Mouse (Mus musculus): ENCODE data around the gene Mob3b. TPM values are rescaled to one million over a fixed set of nuclear protein-coding genes. Genes with fewer than 3 reads are reported as not detected.

Gene Mob3b
- polyA plus RNA-seq, 1 experiment from 2014 or later, result 20.7 TPM

- peaks cover 12% of the 10 kb centered on the region for H3K4me1 ChIP-seq
- no peak overlapping the region for H3K27ac ChIP-seq
- H3K9ac ChIP-seq, result no peak overlapping the region
- no peaks in the 10 kb centered on the region for H3K36me3 ChIP-seq (replicated peaks)
- no peak for ATAC-seq (ENCODE audit: low FRiP score)
- H3K9me3 ChIP-seq, result no peaks in the 10 kb centered on the region
- 86% methylated on average over 5 of the region's 5 CpGs for WGBS
- H3K4me2 ChIP-seq, result no peak overlapping the region
- no peak overlapping the region for H3K4me3 ChIP-seq (replicated peaks)
- no peaks in the 10 kb centered on the region for H3K27me3 ChIP-seq
Observed at GRCm38 (mm10) chr4:35005068-35005769, 152.1 kb downstream of the Mob3b start.

- H3K9ac ChIP-seq, result no peak overlapping the region
- H3K27ac ChIP-seq, result no peak overlapping the region
- H3K4me3 ChIP-seq (replicated peaks), result no peak overlapping the region
- no peak for ATAC-seq (ENCODE audit: low FRiP score)
- peaks cover 12% of the 10 kb centered on the region for H3K4me1 ChIP-seq
- WGBS, result 90% methylated on average over 8 of the region's 8 CpGs
- H3K9me3 ChIP-seq, result no peaks in the 10 kb centered on the region
- H3K27me3 ChIP-seq, result no peaks in the 10 kb centered on the region
- no peaks in the 10 kb centered on the region for H3K36me3 ChIP-seq (replicated peaks)
- no peak overlapping the region for H3K4me2 ChIP-seq
Observed at GRCm38 (mm10) chr4:35004473-35004872, 152.8 kb downstream of the Mob3b start.

GRCm38 (mm10) chr4:35003550-35004326, 153.5 kb downstream of the Mob3b start:
- Histone ChIP-seq H3K9ac (no peak overlapping the region), H3K4me3 (replicated peaks) (no peak overlapping the region), H3K4me1 (peaks cover 12% of the 10 kb centered on the region), H3K27me3 (no peaks in the 10 kb centered on the region), H3K4me2 (no peak overlapping the region), H3K9me3 (no peaks in the 10 kb centered on the region), H3K36me3 (replicated peaks) (no peaks in the 10 kb centered on the region), H3K27ac (no peak overlapping the region)
- no peak for ATAC-seq (ENCODE audit: low FRiP score)
- 92% methylated on average over 8 of the region's 8 CpGs for WGBS

GRCm38 (mm10) chr4:34996616-34997015, 160.7 kb downstream of the Mob3b start:
- Histone ChIP-seq H3K9ac (no peak overlapping the region), H3K4me1 (peaks cover 27% of the 10 kb centered on the region), H3K27me3 (no peaks in the 10 kb centered on the region), H3K27ac (no peak overlapping the region), H3K4me3 (replicated peaks) (no peak overlapping the region), H3K9me3 (no peaks in the 10 kb centered on the region), H3K36me3 (replicated peaks) (no peaks in the 10 kb centered on the region), H3K4me2 (no peak overlapping the region)
- 84% methylated on average over 7 of the region's 7 CpGs for WGBS
- ATAC-seq (ENCODE audit: low FRiP score), result no peak

- H3K27ac ChIP-seq, result peak overlapping the region; percentile 84
- no peaks in the 10 kb centered on the region for H3K36me3 ChIP-seq (replicated peaks)
- WGBS, result 20% methylated on average over 6 of the region's 6 CpGs
Observed at GRCm38 (mm10) chr4:34993639-34993975, 163.7 kb downstream of the Mob3b start.

GRCm38 (mm10) chr4:34992866-34993638, 164.2 kb downstream of the Mob3b start:
- Histone ChIP-seq H3K27ac (peak overlapping the region; percentile 84), H3K9me3 (no peaks in the 10 kb centered on the region), H3K4me3 (replicated peaks) (no peak overlapping the region), H3K9ac (0 out of 2 replicates have a peak overlapping the region, but pooled peaks have one; percentile 13), H3K4me2 (peak overlapping the region; percentile 40), H3K4me1 (peaks cover 35% of the 10 kb centered on the region), H3K27me3 (no peaks in the 10 kb centered on the region), H3K36me3 (replicated peaks) (no peaks in the 10 kb centered on the region)
- WGBS, result 30% methylated on average over 22 of the region's 22 CpGs
- peak; percentile 52 for ATAC-seq (ENCODE audit: low FRiP score)

More at GRCm38 (mm10) chr4:34993639-34993975, 163.7 kb downstream of the Mob3b start:
- Histone ChIP-seq H3K9me3 (no peaks in the 10 kb centered on the region), H3K9ac (0 out of 2 replicates have a peak overlapping the region, but pooled peaks have one; percentile 13), H3K4me3 (replicated peaks) (no peak overlapping the region), H3K4me1 (peaks cover 35% of the 10 kb centered on the region), H3K27me3 (no peaks in the 10 kb centered on the region), H3K4me2 (peak overlapping the region; percentile 40)
- peak; percentile 57 for ATAC-seq (ENCODE audit: low FRiP score)

- no peak overlapping the region for H3K4me2 ChIP-seq
Observed at GRCm38 (mm10) chr4:34991891-34992865, 165.1 kb downstream of the Mob3b start.

GRCm38 (mm10) chr4:34991116-34991515, 166.2 kb downstream of the Mob3b start:
- Histone ChIP-seq H3K27ac (no peak overlapping the region), H3K27me3 (no peaks in the 10 kb centered on the region), H3K9me3 (no peaks in the 10 kb centered on the region), H3K36me3 (replicated peaks) (no peaks in the 10 kb centered on the region), H3K4me3 (replicated peaks) (no peak overlapping the region), H3K4me2 (no peak overlapping the region), H3K9ac (no peak overlapping the region), H3K4me1 (peaks cover 35% of the 10 kb centered on the region)
- WGBS, result 61% methylated on average over 10 of the region's 10 CpGs
- ATAC-seq (ENCODE audit: low FRiP score), result no peak

More at GRCm38 (mm10) chr4:34991891-34992865, 165.1 kb downstream of the Mob3b start:
- Histone ChIP-seq H3K9ac (no peak overlapping the region), H3K27me3 (no peaks in the 10 kb centered on the region), H3K4me3 (replicated peaks) (no peak overlapping the region), H3K4me1 (peaks cover 35% of the 10 kb centered on the region), H3K9me3 (no peaks in the 10 kb centered on the region), H3K36me3 (replicated peaks) (no peaks in the 10 kb centered on the region), H3K27ac (peak overlapping the region; percentile 84)
- 54% methylated on average over 22 of the region's 22 CpGs for WGBS
- peak; percentile 28 for ATAC-seq (ENCODE audit: low FRiP score)

- no peak overlapping the region for H3K27ac ChIP-seq
- 89% methylated on average over 9 of the region's 9 CpGs for WGBS
- H3K9me3 ChIP-seq, result no peaks in the 10 kb centered on the region
- no peak for ATAC-seq (ENCODE audit: low FRiP score)
- H3K4me1 ChIP-seq, result peaks cover 35% of the 10 kb centered on the region
- H3K4me2 ChIP-seq, result no peak overlapping the region
- no peak overlapping the region for H3K4me3 ChIP-seq (replicated peaks)
- no peaks in the 10 kb centered on the region for H3K27me3 ChIP-seq
- H3K36me3 ChIP-seq (replicated peaks), result no peaks in the 10 kb centered on the region
- H3K9ac ChIP-seq, result no peak overlapping the region
Observed at GRCm38 (mm10) chr4:34990659-34991058, 166.6 kb downstream of the Mob3b start.

GRCm38 (mm10) chr4:34987568-34987967, 169.7 kb downstream of the Mob3b start:
- H3K4me3 ChIP-seq (replicated peaks), result no peak overlapping the region
- H3K4me2 ChIP-seq, result no peak overlapping the region
- no peak overlapping the region for H3K27ac ChIP-seq
- H3K9me3 ChIP-seq, result no peaks in the 10 kb centered on the region
- H3K4me1 ChIP-seq, result peaks cover 17% of the 10 kb centered on the region
- 91% methylated on average over 4 of the region's 4 CpGs for WGBS
- ATAC-seq (ENCODE audit: low FRiP score), result no peak
- H3K36me3 ChIP-seq (replicated peaks), result no peaks in the 10 kb centered on the region
- no peaks in the 10 kb centered on the region for H3K27me3 ChIP-seq
- no peak overlapping the region for H3K9ac ChIP-seq

- Histone ChIP-seq H3K27me3 (no peaks in the 10 kb centered on the region), H3K4me2 (no peak overlapping the region), H3K36me3 (replicated peaks) (no peaks in the 10 kb centered on the region), H3K4me1 (peaks cover 12% of the 10 kb centered on the region), H3K27ac (no peak overlapping the region), H3K9me3 (no peaks in the 10 kb centered on the region), H3K9ac (no peak overlapping the region), H3K4me3 (replicated peaks) (no peak overlapping the region)
- ATAC-seq (ENCODE audit: low FRiP score), result no peak
- WGBS, result 85% methylated on average over 12 of the region's 12 CpGs
Observed at GRCm38 (mm10) chr4:34987109-34987508, 170.2 kb downstream of the Mob3b start.
